Mouse (Mus musculus) spleen, adult 2 months (tissue): ENCODE measurements around the gene Bcat1. TPM values are rescaled to one million over a fixed set of nuclear protein-coding genes. Genes with fewer than 3 reads are reported as not detected.

Experiments used
- DNase-seq, 2 experiments: peaks; one replicate each; pipeline versions ENCODE4 v3.0.0 to v3.0.0-alpha.2; 2012 to 2021; ENCODE audit warnings: low spot score in 2 of 2, low read depth in 1 of 2
- H3K27ac ChIP-seq: fragments of 200-500 bp; 2 replicates; pipeline ENCODE4 v1.5.1; 2012; ENCODE audit warnings: low read length, inconsistent platforms; ENCODE audit not compliant: insufficient read depth
- H3K27me3 ChIP-seq: fragments of 200-500 bp; 2 replicates; pipeline ENCODE4 v1.6.1; 2012; ENCODE audit warnings: mild to moderate bottlenecking, moderate library complexity, low read length, inconsistent platforms; ENCODE audit not compliant: control insufficient read depth, insufficient read depth
- H3K36me3 ChIP-seq: fragments of 200-500 bp; 2 replicates; pipeline ENCODE4 v1.6.1; 2012; ENCODE audit warnings: mild to moderate bottlenecking, low read length, inconsistent platforms; ENCODE audit not compliant: control insufficient read depth, insufficient read depth
- H3K4me1 ChIP-seq: fragments of 200-500 bp; 2 replicates; pipeline ENCODE4 v1.6.1; 2011; ENCODE audit warnings: inconsistent platforms; ENCODE audit not compliant: control insufficient read depth, insufficient read depth, insufficient read length
- H3K4me3 ChIP-seq: fragments of 200-500 bp; 2 replicates; pipeline ENCODE4 v1.5.1; 2011; ENCODE audit warnings: mild to moderate bottlenecking, inconsistent platforms; ENCODE audit not compliant: insufficient read depth, insufficient read length; ENCODE audit errors: extremely low read depth
- CTCF ChIP-seq: fragments of 200-500 bp; IDR thresholded peaks from 2 replicates; pipeline ENCODE4 v1.5.1; 2011; ENCODE audit warnings: mild to moderate bottlenecking, inconsistent platforms; ENCODE audit not compliant: insufficient read depth, insufficient read length, insufficient replicate concordance; ENCODE audit errors: extremely low read depth
- POLR2A ChIP-seq: fragments of 200-500 bp; IDR thresholded peaks from 2 replicates; pipeline ENCODE4 v1.6.1; 2011; ENCODE audit warnings: low read depth, low read length, inconsistent platforms
- WGBS: fragments of 180-500 bp; shearing (Covaris S2); methylation state at CpG from one replicate; pipeline ENCODE4 v1.1.7; 2018; 5-methylcytosine and 5-hydroxymethylcytosine counted together
- polyA plus RNA-seq: library from polyadenylated mRNA; depleted of rRNA; stranded (reverse); fragments of >200 nt; gene quantifications from 2 replicates; pipeline ENCODE4 v1.2.3, GENCODE M21; 2012

Gene Bcat1
- polyA plus RNA-seq, 1 experiment = 0.32 TPM

DNA sequence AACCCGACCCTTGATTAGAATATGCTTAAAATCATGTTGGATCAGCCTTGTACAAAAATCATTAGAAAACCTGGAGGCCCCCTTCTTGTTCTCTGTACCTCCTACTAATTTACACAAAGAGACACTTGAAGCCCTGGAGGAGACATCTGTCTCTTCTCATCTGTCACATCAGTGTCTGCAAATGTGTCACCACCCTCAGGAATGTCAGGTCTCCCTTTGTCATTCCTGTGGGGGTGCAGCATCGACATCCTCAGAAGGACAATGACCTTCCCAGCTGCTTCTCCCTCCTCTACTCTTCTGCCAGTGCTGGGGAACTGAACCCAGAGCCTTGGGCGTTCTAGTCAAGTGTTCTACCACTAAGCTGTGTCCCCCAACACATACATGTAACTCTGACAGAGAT lies 83.9 kb downstream of the Bcat1 start:
- no peak for DNase-seq
- no peak for TF ChIP-seq POLR2A
- TF ChIP-seq CTCF = no peak
- H3K27ac ChIP-seq = no peak overlapping the region
- 74% methylated on average over 3 of the region's 3 CpGs for WGBS
- no peaks in the 10 kb centered on the region for H3K4me1 ChIP-seq
- no peak overlapping the region for H3K4me3 ChIP-seq
- H3K36me3 ChIP-seq = no peaks in the 10 kb centered on the region
- H3K27me3 ChIP-seq = no peaks in the 10 kb centered on the region

DNA sequence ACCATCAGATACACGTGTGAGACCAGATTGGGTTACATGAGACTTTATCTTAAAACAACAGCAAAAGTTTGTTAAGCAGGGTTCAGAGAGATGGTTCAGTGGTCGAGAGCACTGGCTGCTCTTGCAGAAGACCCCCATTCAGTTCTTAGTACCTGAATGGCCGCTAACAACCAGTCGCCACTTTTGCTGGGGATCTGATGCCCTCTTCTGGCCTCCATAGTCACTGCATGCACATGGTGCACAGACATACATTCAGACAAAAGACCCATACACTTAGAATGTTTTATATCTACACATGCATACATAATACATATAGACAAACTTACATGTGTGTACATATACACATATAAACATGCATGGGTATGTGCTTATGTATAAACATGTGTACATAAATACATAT lies 86.8 kb downstream of the Bcat1 start:
- TF ChIP-seq CTCF (no peak), POLR2A (no peak)
- Histone ChIP-seq H3K4me3 (no peak overlapping the region), H3K27ac (no peak overlapping the region), H3K4me1 (no peaks in the 10 kb centered on the region), H3K36me3 (no peaks in the 10 kb centered on the region), H3K27me3 (no peaks in the 10 kb centered on the region)
- WGBS = 92% methylated on average over 4 of the region's 4 CpGs
- no peak for DNase-seq

DNA sequence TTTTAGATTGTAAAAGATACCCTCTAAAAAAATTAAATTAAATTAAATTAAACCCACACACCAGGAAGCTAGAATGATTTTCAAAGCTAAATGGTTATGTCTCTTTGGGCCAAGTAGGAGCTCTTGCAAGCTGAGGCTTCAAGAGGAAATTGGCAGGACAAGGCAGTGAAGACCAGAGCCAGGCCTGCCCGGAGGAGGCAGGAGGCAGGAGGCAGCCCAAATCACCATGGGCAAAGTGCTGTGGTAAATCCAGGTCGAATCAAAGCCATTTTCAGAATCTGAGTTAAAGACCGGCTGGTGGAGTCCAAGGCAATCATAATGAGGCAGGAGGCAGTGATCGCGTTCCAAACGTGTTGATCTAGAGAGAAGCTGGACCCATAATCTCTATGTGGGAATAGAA lies 88.3 kb downstream of the Bcat1 start:
- WGBS = 84% methylated on average over 6 of the region's 6 CpGs
- Histone ChIP-seq H3K36me3 (no peaks in the 10 kb centered on the region), H3K27me3 (no peaks in the 10 kb centered on the region), H3K27ac (no peak overlapping the region), H3K4me3 (no peak overlapping the region), H3K4me1 (no peaks in the 10 kb centered on the region)
- TF ChIP-seq POLR2A (no peak), CTCF (no peak)
- no peak for DNase-seq

DNA sequence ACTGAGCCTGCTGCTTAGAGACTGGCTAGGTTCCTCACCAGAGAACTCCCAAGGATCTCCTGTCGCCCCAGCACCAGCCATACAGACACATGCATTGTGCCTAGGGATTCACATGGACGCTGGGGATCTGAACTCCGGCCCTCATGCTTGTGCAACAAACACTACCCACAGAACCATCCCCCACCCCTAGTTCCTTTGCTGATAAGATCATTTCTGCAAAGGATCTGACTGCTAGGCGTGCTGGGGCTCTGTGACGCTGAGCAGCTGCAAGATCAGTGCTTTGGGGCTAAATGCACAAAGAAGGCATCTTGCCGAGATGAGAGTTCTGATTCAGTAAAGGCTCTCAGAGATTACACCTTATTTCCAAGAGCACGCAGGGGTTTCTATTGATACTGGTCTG lies 88.8 kb downstream of the Bcat1 start:
- H3K4me3 ChIP-seq = no peak overlapping the region
- no peaks in the 10 kb centered on the region for H3K4me1 ChIP-seq
- TF ChIP-seq CTCF (no peak), POLR2A (no peak)
- 72% methylated on average over 7 of the region's 7 CpGs for WGBS
- no peak overlapping the region for H3K27ac ChIP-seq
- no peaks in the 10 kb centered on the region for H3K36me3 ChIP-seq
- no peak for DNase-seq
- no peaks in the 10 kb centered on the region for H3K27me3 ChIP-seq

DNA sequence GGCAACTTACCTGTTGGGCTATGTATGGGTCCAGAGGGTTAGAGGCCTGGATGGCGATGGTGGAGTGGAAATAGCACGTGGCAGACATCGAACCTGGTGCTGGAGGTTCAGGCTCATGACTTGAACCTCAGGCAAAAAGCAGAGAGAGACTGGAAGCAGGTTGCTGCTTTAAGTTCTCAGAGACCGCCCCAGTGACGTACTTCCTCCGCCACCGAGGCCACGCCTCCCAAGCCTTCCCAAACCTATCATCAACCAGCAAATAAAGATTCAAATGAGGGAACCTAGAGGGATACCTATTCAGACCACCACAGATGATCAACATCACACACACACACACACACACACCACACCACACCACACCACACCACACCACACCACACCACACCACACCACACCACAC lies 91.8 kb downstream of the Bcat1 start:
- TF ChIP-seq CTCF (no peak), POLR2A (no peak)
- WGBS = 96% methylated on average over 8 of the region's 8 CpGs
- DNase-seq = no peak
- Histone ChIP-seq H3K36me3 (no peaks in the 10 kb centered on the region), H3K4me3 (no peak overlapping the region), H3K27ac (no peak overlapping the region), H3K27me3 (no peaks in the 10 kb centered on the region), H3K4me1 (no peaks in the 10 kb centered on the region)

DNA sequence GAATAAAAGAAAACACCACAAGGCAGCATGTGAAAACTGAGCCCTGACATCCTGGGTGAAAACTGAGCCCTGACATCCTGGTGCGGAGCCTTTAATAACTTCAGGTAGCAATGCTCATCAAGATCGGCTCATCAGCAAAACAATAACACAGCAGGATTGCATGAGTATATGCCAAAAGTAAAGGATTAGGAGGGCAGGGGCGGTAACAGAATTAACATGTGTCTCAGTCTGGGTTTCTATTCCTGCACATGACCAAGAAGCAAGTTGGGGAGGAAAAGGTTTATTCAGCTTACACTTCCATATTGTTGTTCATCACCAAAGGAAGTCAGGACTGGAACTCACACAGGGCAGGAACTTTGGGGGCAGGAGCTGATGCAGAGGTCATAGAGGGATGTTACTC lies 93.9 kb downstream of the Bcat1 start:
- Histone ChIP-seq H3K36me3 (no peaks in the 10 kb centered on the region), H3K27me3 (no peaks in the 10 kb centered on the region), H3K4me1 (no peaks in the 10 kb centered on the region), H3K4me3 (no peak overlapping the region), H3K27ac (no peak overlapping the region)
- TF ChIP-seq POLR2A = no peak
- no peak for TF ChIP-seq CTCF
- 93% methylated on average over 3 of the region's 3 CpGs for WGBS
- DNase-seq = no peak

DNA sequence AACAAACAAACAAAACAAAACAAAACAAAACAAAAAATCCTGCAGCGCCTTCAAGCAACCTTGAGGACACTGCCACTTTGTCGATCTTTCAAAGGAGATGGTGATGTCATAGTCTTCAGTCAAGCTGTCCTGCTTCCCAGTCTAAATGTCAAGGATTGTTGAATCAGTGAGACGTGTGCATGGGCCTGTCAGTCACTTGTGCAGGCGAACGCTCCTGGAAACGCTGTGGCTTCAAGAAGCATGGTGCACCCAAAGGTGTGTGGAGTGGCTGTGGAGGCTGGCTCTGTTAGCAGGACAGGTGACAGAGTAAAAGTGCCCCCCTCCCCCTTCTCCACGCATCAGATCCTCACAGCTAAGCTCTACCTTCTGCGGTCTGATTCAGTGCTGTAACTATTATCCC lies 103.6 kb downstream of the Bcat1 start:
- no peak overlapping the region for H3K27ac ChIP-seq
- TF ChIP-seq POLR2A (no peak), CTCF (no peak)
- H3K4me3 ChIP-seq = no peak overlapping the region
- H3K36me3 ChIP-seq = no peaks in the 10 kb centered on the region
- H3K4me1 ChIP-seq = no peaks in the 10 kb centered on the region
- no peak for DNase-seq
- 91% methylated on average over 8 of the region's 8 CpGs for WGBS
- no peaks in the 10 kb centered on the region for H3K27me3 ChIP-seq
